Mouse (Mus musculus) liver, postnatal 0 days (tissue): Measurements from ENCODE around the gene Adarb1.

Source experiments
- CTCF ChIP-seq: sonication (generic); IDR thresholded peaks from 2 replicates; pipeline ENCODE4 v1.5.1; 2016; ENCODE audit warnings: antibody characterized with exemption, low read depth
- EP300 ChIP-seq: IDR thresholded peaks from 2 replicates; pipeline ENCODE4 v1.6.1; 2016; ENCODE audit warnings: antibody characterized with exemption, low read depth, mild to moderate bottlenecking

DNA sequence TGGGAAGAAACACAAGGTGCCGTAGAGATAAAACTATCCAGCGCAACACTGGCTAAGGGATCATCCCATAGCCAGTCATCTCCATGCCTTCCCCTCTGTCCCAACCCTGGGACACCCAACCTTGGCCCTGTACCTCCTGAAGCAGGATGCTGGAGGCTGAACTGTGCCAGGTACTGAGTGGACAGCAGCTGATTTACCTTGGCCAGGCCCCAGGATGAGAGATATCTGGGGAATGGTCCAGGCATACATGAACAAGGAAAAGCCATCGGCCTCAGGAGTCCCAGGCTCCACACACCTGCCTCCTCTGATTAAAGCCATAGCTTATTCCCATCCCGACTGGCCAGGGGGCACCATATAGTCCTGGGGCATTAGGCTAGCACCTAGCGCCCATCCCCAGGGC is 171.0 kb downstream of the Adarb1 start:
- TF ChIP-seq EP300 (no peak), CTCF (no peak)
